Mouse (Mus musculus) megakaryocyte, embryonic 14.5 days (primary cell): ENCODE results near the gene Psmb5.

Experiments used
- FLI1 ChIP-seq: IDR thresholded peaks from 2 replicates; pipeline ENCODE4 v1.6.1; 2012; ENCODE audit warnings: low read length, inconsistent platforms, mixed read lengths
- GATA1 ChIP-seq: IDR thresholded peaks from 3 replicates; pipeline ENCODE4 v1.6.1; 2012; ENCODE audit warnings: mixed read lengths, low read length, inconsistent platforms, borderline replicate concordance

- TF ChIP-seq GATA1 (no peak), FLI1 (no peak)
Observed at GRCm38 (mm10) chr14:54640121-54640520, 22.3 kb upstream of the Psmb5 start.
